Mouse (Mus musculus) right cerebral cortex, postnatal 4 days (tissue): ENCODE measurements around the gene Ercc5.

Experiments used
- DNase-seq: peaks from one replicate; pipeline ENCODE4 v3.0.0-alpha.2; 2022

Ercc5 gene

DNA sequence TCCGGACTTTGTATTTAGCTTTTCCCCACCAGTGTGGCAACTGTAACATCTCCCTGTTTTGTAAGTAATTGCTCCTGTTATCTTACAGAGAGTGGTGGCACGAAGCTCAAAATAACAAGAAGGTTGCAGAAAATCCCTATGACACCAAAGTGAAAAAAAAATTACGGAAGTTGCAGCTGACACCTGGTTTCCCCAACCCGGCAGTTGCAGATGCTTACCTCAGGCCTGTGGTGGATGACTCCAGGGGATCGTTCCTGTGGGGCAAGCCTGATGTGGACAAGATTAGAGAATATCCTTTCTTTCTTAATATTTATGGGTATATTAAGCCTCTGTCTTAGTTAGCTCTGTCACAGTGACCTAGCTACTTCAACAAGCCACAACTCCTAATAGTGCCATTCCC, 30.5 kb downstream of the Ercc5 start:
- DNase-seq, result no peak

DNA sequence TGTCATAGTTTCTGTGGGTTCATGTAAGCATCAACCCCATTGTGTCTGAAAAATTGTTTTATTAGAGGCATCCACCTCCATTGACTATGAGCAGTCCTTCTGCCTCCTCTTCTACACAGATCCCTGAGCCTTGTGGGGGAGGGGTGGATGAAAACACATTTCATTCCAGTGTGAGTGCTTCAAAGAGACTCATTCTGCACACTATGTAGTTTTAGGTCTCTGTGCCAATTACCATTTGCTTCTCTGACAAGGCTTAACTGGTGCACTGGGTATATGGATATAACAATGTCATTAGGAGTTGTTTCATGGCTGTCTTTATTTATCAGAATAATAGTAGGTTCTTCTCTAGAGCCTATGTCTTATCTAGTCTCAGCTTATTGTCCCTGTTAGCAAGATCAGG, 38.9 kb downstream of the Ercc5 start:
- no peak for DNase-seq

DNA sequence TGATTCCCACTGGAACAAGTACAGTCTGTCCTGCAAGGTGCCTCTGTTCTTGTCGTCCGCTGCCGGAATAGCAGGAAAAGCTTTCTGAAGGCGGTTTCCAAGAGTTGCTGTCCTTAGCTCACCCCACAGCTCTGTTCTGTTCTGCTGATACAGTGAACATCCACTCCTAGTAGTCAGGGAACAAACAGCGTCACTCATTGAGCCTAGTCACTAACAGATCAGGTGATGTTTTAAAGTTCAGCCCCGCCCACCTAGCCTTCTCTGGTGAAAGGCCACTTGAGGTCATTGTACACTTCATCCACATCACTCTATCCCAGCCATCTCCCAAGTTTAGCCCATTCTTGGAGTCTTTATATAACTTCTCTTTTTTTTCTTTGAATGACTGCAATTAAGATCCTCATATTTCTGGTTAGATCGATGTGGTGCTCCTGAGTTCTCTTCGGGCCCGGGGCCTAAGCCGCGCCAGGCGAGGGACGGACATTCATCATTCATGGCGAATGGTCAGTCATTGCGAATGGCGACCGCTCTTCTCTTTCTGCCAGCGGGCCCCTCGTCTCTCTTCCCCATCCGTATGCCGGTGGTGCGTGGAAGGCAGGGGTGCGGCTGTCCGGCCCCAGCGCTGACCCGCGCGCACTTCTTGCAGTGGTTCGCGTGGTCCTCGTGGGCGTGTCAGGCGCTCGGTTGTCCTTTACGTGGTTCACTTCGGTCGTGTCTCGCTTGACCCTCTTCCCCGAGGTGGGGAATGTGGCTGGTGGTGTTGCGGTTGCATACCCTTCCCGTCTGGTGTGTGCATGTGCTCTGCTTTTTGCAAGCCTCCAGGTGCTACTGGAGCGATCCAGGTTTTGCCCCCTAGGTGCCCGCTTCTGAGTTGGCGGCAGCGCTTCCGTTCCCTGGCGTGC, 51.0 kb downstream of the Ercc5 start:
- DNase-seq, result peak; percentile 30

DNA sequence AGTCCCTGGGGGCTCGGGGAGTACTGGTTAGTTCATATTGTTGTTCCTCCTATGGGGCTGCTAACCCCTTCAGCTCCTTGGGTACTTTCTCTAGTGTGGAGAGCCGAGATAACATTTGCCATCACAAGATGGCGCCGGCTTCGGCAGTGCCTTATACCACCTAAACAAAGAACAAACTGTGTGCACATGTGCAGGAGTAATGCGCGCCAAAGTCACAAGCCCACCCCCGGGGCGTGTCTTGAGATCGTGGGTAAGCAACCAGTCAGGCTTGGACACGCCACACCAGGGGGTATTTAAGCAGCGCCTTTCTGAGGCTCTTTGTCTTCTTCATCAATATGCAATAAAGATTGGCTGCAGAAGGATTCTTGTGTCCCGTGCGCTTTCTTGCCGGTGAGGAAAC, 55.3 kb downstream of the Ercc5 start:
- DNase-seq, result no peak

DNA sequence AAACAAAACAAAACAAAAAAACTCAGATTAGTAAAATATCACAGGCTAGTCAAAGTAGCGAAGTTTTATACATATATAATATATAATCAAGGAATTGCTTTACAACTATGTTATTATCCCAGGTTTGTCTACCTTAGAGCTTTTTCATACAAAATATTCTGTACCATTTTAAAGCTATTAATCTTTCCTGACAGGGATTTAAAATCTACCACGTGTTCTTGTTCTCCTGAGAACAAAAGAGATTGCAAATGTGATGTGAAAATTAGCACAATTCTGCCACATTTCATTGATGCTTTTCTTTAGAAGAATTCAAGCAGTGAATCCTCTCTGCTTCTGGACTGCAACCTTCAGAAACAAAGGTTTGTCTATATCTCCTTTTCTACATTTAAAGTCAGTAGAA, 66.9 kb downstream of the Ercc5 start:
- DNase-seq, result no peak

DNA sequence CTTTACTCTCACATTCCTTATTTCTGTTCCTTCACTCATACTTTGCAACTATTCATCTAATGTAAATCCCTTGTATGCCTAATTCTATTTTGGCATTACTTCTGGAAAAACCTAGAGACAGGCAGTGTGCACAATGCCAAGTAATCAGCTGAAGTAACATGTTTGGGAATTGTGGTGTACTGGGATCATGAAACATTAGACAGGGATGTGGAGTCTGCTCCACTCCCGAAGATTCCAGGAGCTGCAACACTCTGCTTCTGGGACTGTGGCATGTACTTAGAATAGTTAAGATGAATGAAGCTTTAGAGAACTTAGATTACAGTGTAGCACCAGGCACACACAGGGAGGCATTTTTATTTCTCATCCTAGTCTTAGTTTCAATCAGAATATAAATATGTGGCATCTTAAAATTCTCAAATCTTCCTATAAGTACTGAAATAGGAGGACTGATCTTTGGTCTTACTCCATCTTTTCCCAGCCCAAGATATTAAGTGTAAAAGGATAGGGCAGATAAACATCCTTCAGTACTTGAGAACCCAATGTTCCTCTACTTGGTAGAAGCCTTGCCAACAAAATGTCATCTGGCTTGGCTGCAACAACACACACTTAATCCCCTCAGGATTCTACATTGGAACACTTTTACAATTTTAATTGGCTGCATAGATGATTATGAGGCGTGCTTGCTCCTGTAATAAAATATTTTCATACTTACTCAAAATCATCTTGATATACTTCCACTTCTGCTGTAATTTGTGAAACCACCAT, 69.0 kb downstream of the Ercc5 start:
- no peak for DNase-seq

DNA sequence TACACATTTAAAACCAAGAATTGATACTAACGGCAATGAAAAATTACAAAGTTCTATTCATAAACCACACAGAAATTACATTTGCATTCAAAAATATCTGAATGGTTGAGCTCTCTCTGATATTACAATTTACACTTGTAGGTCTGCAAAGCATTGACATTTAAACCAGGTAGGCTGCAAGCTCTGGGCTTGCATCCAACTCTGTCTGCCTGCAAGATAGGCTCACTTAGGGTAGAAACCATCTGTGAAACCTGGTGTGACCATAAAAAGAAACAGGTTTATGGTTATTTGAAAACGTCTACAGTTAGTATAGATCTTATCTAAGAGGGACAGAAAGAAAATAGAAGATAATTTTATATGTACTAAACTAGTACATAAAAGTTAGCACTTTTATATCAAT, 69.6 kb downstream of the Ercc5 start:
- no peak for DNase-seq

DNA sequence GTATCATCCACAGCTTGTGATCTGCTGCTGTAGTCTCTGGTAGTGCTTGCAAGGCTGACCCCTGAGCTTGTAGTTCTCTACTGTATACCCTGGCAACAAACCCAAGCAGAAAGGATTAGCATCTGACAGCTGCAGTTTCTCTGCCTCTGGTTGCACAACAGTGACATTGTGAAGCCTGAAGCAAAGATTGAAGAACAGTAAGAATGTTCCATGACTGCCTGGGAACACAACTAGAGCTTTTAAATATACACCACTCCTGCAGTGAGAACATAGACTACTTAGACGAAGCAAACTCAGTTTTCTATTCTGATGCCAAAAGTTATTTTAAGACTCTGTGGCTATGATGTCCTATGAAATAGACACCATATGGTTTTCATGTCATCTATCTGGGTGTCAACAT, 71.3 kb downstream of the Ercc5 start, which contains the start of gene Mettl21e:
Gene Mettl21e, minus strand, starts transcription at position 86 of the 400 bp plus-strand sequence.
- DNase-seq, result no peak

DNA sequence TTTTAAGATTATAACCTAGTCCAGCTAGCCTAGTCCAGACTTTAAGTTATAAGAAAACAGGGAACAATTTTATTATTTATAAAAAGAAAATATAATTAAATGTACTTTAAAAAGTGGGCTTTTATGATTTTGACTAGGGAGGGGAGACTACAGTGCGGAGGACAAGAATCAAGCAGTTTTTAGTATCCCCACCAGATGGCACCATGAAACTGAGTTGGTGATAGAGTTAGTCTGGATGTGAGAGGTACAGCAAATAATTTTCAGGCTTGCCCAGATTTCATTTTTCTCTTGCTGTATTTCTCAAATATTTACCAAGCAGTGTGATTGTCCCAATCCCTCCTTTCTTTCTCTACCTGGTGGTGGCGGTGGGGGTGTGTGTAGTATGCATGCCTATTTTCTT, 81.5 kb downstream of the Ercc5 start:
- DNase-seq, result peak; percentile 37
